Mouse (Mus musculus) regulatory T cell (primary cell): ENCODE results near the gene Prickle3.

Experiments
- in situ Hi-C: fragments of 300-600 bp; cut with MboI, MseI; formaldehyde crosslinking; loops from one replicate; pipeline ENCODE4 v1.15.1; 2025; ENCODE audit warnings: high pct_unique_total_duplicates

The Prickle3 gene

DNA sequence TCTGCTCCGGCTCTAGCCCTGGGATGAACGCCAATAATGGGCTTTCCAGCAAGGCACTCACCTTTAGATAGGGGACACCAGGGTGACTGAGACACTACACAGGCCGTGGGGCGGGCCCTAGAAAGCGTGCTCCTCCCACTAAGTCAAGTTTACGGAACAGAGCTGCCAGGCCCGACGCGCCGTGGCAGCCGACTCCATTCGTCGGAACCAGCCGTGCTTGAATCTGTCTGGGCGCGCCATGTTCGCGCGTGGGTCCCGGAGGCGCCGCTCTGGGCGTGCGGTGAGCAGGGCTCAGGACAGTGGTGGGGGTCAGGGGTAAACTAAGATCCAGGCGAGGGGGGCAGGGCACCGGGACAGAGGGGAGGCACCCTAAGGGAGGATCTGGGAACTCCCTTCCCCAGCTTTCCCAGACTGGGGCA is at the start of gene Prickle3:
TSS of gene Prickle3 (plus strand) at position 40 of the 419 bp plus-strand sequence.
- in situ Hi-C loops, result no loop called here

GRCm38 (mm10) chrX:7610035-7610434 is 47.0 kb upstream of the Prickle3 start:
- in situ Hi-C loops, result no loop called here

GRCm38 (mm10) chrX:7610536-7611258 is 46.4 kb upstream of the Prickle3 start:
- in situ Hi-C loops, result no loop called here

GRCm38 (mm10) chrX:7617889-7618551 is 39.0 kb upstream of the Prickle3 start:
- in situ Hi-C loops, result no loop called here

GRCm38 (mm10) chrX:7632560-7632959 is 24.5 kb upstream of the Prickle3 start:
- in situ Hi-C loops, result no loop called here

GRCm38 (mm10) chrX:7635101-7635500 is 22.0 kb upstream of the Prickle3 start:
- in situ Hi-C loops, result no loop called here

- in situ Hi-C loops, result no loop called here
These were observed 18.5 kb upstream of the Prickle3 start, which contains the start of gene Syp for GRCm38 (mm10) chrX:7638401-7639091. Syp (plus strand) TSS chrX:7638471.

- in situ Hi-C loops, result no loop called here
These were observed 17.3 kb upstream of the Prickle3 start for GRCm38 (mm10) chrX:7639536-7640325.

DNA sequence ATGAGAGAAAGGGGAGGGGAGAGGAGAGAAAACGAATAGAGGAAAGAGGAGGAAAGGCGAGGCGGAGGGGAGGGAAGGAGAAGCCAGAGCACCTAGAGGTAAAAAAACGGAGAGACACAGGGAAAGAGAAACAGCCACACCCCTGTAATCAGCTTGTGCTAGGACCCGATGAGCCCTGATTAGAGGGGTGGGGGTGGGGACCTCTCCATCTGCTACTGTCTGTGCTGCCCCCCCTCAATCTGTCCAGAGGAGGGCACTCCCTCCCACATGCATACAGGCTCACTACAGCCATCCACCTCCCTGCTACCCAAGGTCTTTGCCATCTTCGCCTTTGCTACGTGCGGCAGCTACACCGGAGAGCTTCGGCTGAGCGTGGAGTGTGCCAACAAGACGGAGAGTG is 16.3 kb upstream of the Prickle3 start:
- in situ Hi-C loops, result no loop called here

DNA sequence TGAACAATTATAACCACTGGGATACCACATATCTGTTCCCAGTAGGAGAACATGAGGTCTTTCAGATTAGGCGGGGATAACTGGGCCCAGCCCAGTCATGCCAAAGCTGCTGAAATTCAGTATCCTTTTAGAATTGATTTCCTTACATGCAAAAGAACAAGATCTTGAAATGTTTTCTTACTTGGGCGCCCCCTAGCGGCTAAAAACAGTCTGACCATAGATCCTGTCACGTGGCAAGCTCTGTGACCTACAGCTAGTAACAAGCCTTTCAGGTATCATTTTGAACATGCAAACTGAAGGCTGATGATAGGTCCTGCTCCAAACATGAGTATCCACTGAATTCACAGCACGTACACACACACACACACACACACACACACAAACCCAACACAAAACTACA is 11.7 kb upstream of the Prickle3 start:
- in situ Hi-C loops, result loop anchor here (5.0 kb wide), 1 partner anchor 173 kb away; no protein-coding TSS in a partner anchor

DNA sequence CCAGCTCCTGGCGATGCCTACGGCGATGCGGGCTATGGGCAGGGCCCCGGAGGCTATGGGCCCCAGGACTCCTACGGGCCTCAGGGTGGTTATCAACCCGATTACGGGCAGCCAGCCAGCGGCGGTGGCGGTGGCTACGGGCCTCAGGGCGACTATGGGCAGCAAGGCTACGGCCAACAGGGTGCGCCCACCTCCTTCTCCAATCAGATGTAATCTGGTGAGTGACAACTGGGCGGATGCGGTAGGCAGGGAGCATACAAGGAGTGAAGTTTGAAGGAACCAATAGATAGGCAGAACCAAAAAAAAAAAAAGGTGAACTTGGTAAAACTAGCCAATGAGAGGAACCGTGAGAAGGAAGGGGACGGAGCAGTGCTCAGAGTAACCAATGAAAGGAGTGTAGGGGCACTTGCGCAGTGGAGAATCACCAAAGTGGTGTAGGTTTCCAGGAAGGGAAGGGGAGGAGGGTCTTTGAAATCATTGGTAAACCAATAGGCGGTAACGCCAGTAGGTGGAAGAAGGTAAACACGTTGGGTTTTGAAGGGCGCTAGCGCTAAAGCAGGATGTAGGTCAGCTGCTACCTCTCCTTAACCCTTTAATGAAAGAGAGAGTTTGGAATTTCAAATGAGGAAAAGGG is 8.3 kb upstream of the Prickle3 start:
- in situ Hi-C loops, result loop anchor here (5.0 kb wide), 1 partner anchor 176 kb away; no protein-coding TSS in a partner anchor

- in situ Hi-C loops, result no loop called here
These were observed 1.1 kb downstream of the Prickle3 start for GRCm38 (mm10) chrX:7658031-7658784.

DNA sequence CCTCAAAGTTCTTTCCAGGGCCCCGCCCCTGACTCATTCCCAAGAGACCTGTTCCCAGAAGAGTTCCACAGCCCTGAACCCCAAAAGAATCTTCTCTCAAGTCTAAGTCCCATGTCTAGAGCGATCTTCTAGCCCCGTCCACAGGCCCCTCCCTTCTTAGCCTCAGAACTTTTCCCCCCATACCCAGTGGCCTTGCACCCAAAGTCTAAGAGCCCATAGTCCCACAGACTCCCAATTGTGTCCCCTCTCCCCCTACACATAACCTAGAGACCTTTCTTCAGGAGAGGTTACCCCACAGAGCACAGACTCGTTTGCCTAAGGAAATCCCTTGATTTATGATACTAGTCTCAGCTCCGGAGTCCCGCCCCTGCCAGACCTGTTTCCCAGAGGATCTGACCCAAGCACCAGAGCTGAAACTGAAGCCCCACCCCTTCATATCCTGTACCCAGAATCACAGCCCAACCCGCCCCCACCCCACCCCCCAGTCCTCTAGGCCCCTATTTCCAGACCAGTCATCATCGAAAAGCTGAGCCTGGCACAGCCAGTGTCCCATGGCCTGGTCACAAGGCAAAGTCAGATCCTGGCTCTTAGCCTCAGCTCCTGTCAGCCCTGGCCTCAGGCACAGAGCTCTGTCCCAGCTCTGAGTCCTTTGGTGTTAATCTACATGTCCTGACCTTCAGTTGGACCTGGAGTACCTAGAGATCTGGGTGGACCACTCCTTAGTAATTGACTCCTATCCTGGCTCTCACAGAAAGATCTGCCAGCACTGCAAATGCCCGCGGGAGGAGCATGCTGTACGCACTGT is 1.9 kb downstream of the Prickle3 start:
- in situ Hi-C loops, result no loop called here

- in situ Hi-C loops, result no loop called here
These were observed 4.0 kb downstream of the Prickle3 start for GRCm38 (mm10) chrX:7661086-7661485.

DNA sequence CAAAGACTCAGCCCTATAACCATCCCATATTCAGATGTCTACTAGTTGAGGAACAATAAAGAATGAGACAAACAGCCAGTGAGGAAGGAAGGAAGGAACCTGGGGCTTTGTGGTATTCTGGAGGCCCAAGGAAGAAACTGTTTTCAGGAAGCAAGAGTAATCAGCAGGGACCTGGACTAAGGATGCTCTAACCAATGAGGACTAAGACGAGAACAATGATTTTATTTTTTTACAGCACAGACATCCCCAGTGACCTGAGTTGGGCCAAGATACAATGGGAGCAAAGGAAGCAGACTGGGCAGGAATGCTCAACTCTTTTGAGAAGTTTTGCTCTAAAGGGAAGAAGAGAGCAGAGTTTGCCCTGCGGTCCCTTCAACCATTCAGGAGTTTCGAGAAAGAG is 5.9 kb downstream of the Prickle3 start:
- in situ Hi-C loops, result no loop called here

DNA sequence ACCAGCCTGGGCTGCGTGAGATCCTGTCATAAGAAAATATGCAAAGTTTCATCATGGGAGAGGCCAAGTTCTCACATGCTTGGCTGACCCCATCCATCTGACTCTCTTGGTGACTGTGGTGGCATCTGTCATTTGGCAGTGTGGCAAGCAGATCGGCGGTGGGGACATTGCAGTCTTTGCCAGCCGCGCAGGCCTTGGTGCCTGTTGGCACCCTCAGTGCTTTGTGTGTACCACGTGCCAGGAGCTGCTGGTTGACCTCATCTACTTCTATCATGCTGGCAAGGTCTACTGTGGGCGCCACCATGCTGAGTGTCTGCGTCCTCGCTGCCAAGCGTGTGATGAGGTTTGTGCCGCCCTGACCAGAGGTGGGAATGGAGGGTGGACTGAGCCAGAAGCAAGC is 7.7 kb downstream of the Prickle3 start:
- in situ Hi-C loops, result no loop called here

- in situ Hi-C loops, result no loop called here
These were observed 8.9 kb downstream of the Prickle3 start for GRCm38 (mm10) chrX:7665739-7666502.

- in situ Hi-C loops, result no loop called here
These were observed 13.4 kb downstream of the Prickle3 start for GRCm38 (mm10) chrX:7670390-7670881.
